Mouse (Mus musculus): ENCODE results near the gene Eif2b1. TPM values are rescaled to one million over a fixed set of nuclear protein-coding genes. Genes with fewer than 3 reads are reported as not detected.
A peak's percentile ranks its signal among the peaks of the same experiment; 100 is the strongest.

The Eif2b1 gene
- polyA plus RNA-seq, 1 experiment from 2014 or later: 70.3 TPM

GRCm38 (mm10) chr5:124541602-124541973 lies 37.3 kb downstream of the Eif2b1 start:
- peaks cover 32% of the 10 kb centered on the region for H3K36me3 ChIP-seq
- WGBS: 13% methylated on average over 8 of the region's 8 CpGs
- peak overlapping the region; percentile 97 for H3K4me3 ChIP-seq
- H3K4me2 ChIP-seq (replicated peaks): peak overlapping the region; percentile 87
- H3K4me1 ChIP-seq: peaks cover 22% of the 10 kb centered on the region
- H3K27ac ChIP-seq (replicated peaks): peak overlapping the region; percentile 68
- H3K27me3 ChIP-seq: no peaks in the 10 kb centered on the region
- H3K9ac ChIP-seq (replicated peaks): peak overlapping the region; percentile 62
- H3K9me3 ChIP-seq: no peaks in the 10 kb centered on the region
- no peak for ATAC-seq (replicated peaks)

DNA sequence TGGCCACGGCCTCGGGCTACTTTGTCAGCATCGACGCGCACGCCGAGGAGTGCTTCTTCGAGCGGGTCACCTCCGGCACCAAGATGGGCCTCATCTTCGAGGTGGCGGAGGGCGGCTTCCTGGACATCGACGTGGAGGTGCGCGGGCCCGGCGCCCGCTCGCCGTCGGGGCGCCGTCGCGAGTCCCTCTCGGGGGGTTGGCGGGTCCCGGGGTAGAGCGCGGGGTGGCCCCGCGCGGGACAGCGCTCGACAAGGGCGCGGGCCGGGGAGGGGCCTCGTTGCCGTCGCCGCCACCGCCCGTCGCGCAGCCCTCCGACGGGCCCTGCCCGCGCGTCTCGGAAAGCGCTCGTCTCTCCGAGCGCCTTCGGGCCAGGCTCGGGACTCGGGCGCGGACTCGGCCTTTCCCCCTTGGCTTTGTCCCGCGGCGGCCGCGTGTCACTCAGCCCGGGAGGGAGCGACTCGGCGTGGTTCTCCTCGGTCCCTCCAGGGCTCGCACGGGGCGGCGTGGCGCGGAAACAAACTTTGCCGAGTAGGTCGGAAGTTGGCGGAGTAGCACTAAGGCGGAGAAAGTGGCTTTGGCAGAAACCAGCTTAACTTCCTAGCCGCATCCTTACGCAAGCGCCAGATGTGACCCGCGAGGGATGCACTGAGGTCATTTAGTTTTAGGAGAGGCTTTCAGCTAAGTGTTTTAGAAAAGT lies 37.9 kb downstream of the Eif2b1 start:
- peak; percentile 80 for ATAC-seq (replicated peaks)
- no peaks in the 10 kb centered on the region for H3K9me3 ChIP-seq
- peak overlapping the region; percentile 97 for H3K4me3 ChIP-seq
- under 1% methylated on average over 82 of the region's 89 CpGs for WGBS
- H3K4me1 ChIP-seq: peaks cover 22% of the 10 kb centered on the region
- H3K36me3 ChIP-seq: peaks cover 26% of the 10 kb centered on the region
- peak overlapping the region; percentile 87 for H3K4me2 ChIP-seq (replicated peaks)
- H3K9ac ChIP-seq (replicated peaks): peak overlapping the region; percentile 62
- H3K27ac ChIP-seq (replicated peaks): peak overlapping the region; percentile 68
- H3K27me3 ChIP-seq: no peaks in the 10 kb centered on the region

- peak; percentile 97 for ATAC-seq (replicated peaks)
- peaks cover 22% of the 10 kb centered on the region for H3K4me1 ChIP-seq
- H3K27ac ChIP-seq (replicated peaks): peak within 1 kb of the TSS; percentile 68
- peak within 1 kb of the TSS; percentile 87 for H3K4me2 ChIP-seq (replicated peaks)
- WGBS: under 1% methylated on average over 35 of the region's 35 CpGs
- no peaks in the 10 kb centered on the region for H3K9me3 ChIP-seq
- H3K4me3 ChIP-seq: peak within 1 kb of the TSS; percentile 97
- peak within 1 kb of the TSS; percentile 62 for H3K9ac ChIP-seq (replicated peaks)
- H3K27me3 ChIP-seq: no peaks in the 10 kb centered on the region
- peaks cover 20% of the 10 kb centered on the region for H3K36me3 ChIP-seq
These were observed 38.5 kb downstream of the Eif2b1 start, which contains the start of gene Tmed2 for GRCm38 (mm10) chr5:124540383-124540786. Gene Tmed2, plus strand, starts transcription at chr5:124540695.

DNA sequence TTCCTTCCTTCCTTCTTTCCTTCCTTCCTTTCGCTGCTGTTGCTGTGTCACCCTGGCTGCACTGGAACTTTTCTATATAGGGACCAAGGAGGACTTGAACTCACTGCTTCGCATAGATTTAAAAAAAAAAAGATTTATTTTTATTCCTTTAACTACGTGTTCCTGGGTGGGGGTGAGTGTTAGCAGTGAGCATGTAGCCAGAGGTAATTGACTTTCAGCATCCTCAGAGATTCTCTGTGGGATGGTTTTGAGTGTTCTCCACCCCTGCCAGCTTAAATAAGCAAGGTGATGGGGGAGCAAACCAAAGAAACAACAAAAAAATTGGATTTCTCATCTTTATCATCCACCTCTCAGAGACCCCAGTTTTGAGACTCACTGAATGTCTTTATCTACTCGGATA lies 39.0 kb downstream of the Eif2b1 start:
- peak overlapping the region; percentile 33 for H3K4me2 ChIP-seq (replicated peaks)
- peaks cover 15% of the 10 kb centered on the region for H3K36me3 ChIP-seq
- H3K27ac ChIP-seq (replicated peaks): peak overlapping the region; percentile 68
- H3K4me1 ChIP-seq: peaks cover 22% of the 10 kb centered on the region
- 74% methylated on average over 4 of the region's 4 CpGs for WGBS
- no peak for ATAC-seq (replicated peaks)
- H3K4me3 ChIP-seq: peak overlapping the region; percentile 97
- no peaks in the 10 kb centered on the region for H3K27me3 ChIP-seq
- no peaks in the 10 kb centered on the region for H3K9me3 ChIP-seq
- H3K9ac ChIP-seq (replicated peaks): peak overlapping the region; percentile 22; the same call in 1 of the 2 replicates

- no peak for ATAC-seq (replicated peaks)
- Histone ChIP-seq H3K4me3 (no peak overlapping the region), H3K4me1 (peaks cover 22% of the 10 kb centered on the region), H3K36me3 (peaks cover 7% of the 10 kb centered on the region), H3K27ac (replicated peaks) (no peak overlapping the region), H3K4me2 (replicated peaks) (no peak overlapping the region), H3K9ac (replicated peaks) (no peak overlapping the region), H3K27me3 (no peaks in the 10 kb centered on the region), H3K9me3 (no peaks in the 10 kb centered on the region)
- 77% methylated on average over 16 of the region's 16 CpGs for WGBS
These were observed 39.8 kb downstream of the Eif2b1 start for GRCm38 (mm10) chr5:124538813-124539792.

GRCm38 (mm10) chr5:124536776-124537175 lies 42.2 kb downstream of the Eif2b1 start:
- H3K9ac ChIP-seq (replicated peaks): no peak overlapping the region
- no peaks in the 10 kb centered on the region for H3K9me3 ChIP-seq
- peaks cover 12% of the 10 kb centered on the region for H3K4me1 ChIP-seq
- H3K4me2 ChIP-seq (replicated peaks): 0 out of 2 replicates have a peak overlapping the region, but pooled peaks have one; percentile 12
- no peak for ATAC-seq (replicated peaks)
- H3K36me3 ChIP-seq: no peaks in the 10 kb centered on the region
- no peak overlapping the region for H3K27ac ChIP-seq (replicated peaks)
- H3K4me3 ChIP-seq: no peak overlapping the region
- no peaks in the 10 kb centered on the region for H3K27me3 ChIP-seq
- 2% methylated on average over 16 of the region's 17 CpGs for WGBS

GRCm38 (mm10) chr5:124535016-124535415 lies 43.9 kb downstream of the Eif2b1 start:
- Histone ChIP-seq H3K4me3 (no peak overlapping the region), H3K4me1 (peaks cover 16% of the 10 kb centered on the region), H3K36me3 (no peaks in the 10 kb centered on the region), H3K9ac (replicated peaks) (no peak overlapping the region), H3K27ac (replicated peaks) (no peak overlapping the region), H3K27me3 (no peaks in the 10 kb centered on the region), H3K4me2 (replicated peaks) (no peak overlapping the region), H3K9me3 (no peaks in the 10 kb centered on the region)
- 69% methylated on average over 5 of the region's 5 CpGs for WGBS
- no peak for ATAC-seq (replicated peaks)

DNA sequence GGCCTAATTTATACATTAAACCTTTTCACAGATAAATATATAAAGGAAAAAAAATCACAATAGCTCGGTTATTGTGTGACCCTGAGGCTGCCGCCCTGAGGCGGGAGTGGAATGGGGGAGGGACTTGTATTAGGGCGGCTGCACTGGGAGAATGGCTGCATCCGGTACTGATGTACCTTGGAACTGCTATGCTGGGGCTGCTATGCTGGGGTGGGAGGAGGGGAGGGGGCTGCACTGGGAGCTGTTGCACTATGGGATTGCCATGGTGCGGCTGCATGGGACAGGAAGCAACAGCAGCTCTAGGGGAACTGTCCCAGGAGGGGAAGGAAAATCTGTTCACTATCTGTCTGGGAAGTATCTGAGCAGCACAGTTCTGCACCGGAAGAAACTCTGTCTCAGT lies 46.5 kb downstream of the Eif2b1 start:
- no peak overlapping the region for H3K4me3 ChIP-seq
- no peaks in the 10 kb centered on the region for H3K9me3 ChIP-seq
- ATAC-seq (replicated peaks): no peak
- 31% methylated on average over 7 of the region's 7 CpGs for WGBS
- no peaks in the 10 kb centered on the region for H3K36me3 ChIP-seq
- no peak overlapping the region for H3K4me2 ChIP-seq (replicated peaks)
- H3K4me1 ChIP-seq: peaks cover 36% of the 10 kb centered on the region
- H3K27me3 ChIP-seq: no peaks in the 10 kb centered on the region
- H3K9ac ChIP-seq (replicated peaks): no peak overlapping the region
- no peak overlapping the region for H3K27ac ChIP-seq (replicated peaks)

DNA sequence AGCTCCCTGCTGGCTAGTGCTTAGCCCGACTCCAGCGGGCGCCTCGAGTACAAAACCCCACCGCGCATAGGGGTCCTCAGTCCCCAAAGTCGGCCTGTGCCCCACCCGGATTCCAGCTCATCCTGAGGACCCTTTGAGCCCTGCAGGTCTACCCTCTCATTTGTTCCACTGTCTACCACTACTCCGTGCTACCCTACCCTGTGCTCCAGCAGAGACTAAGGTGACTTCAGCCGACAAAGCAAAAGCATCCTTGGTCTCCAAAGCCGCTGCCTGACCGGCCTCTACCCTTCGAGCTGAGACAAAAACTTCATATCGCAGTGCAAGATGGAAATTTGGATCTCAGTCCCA lies 47.4 kb downstream of the Eif2b1 start:
- Histone ChIP-seq H3K9me3 (no peaks in the 10 kb centered on the region), H3K9ac (replicated peaks) (peak overlapping the region; percentile 58), H3K27ac (replicated peaks) (peak overlapping the region; percentile 74), H3K27me3 (no peaks in the 10 kb centered on the region), H3K4me1 (peaks cover 33% of the 10 kb centered on the region), H3K36me3 (no peaks in the 10 kb centered on the region), H3K4me3 (peak overlapping the region; percentile 56), H3K4me2 (replicated peaks) (peak overlapping the region; percentile 78)
- 8% methylated on average over 14 of the region's 14 CpGs for WGBS
- ATAC-seq (replicated peaks): peak; percentile 62

GRCm38 (mm10) chr5:124530655-124531582 lies 48.0 kb downstream of the Eif2b1 start, which contains the start of gene Rilpl1:
Gene Rilpl1, minus strand, starts transcription at chr5:124531391.
- Histone ChIP-seq H3K4me3 (peak within 1 kb of the TSS; percentile 56), H3K36me3 (no peaks in the 10 kb centered on the region), H3K27ac (replicated peaks) (peak within 1 kb of the TSS; percentile 74), H3K4me1 (peaks cover 33% of the 10 kb centered on the region), H3K9ac (replicated peaks) (peak within 1 kb of the TSS; percentile 58), H3K4me2 (replicated peaks) (peak within 1 kb of the TSS; percentile 78), H3K27me3 (no peaks in the 10 kb centered on the region), H3K9me3 (no peaks in the 10 kb centered on the region)
- ATAC-seq (replicated peaks): peak; percentile 95
- WGBS: 1% methylated on average over 76 of the region's 96 CpGs

DNA sequence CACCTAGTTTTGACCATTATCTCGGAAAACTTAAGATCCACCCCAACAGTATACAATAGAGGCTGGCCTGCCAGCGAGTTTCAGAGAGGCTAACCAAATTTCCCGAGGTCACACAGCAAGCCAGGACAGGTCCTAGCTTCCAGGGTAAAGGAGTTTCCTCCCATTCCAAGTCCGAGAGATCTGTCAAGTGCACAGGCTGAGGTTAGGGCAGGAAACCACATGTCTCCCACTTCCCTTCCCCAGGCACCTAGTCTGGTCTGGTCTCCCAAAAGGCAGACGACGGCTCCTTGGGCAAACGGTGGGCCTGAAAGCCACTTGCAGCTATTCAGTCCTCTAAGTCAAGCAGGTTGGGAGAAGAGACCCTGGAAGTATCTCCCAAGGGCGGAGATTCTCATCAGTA lies 49.2 kb downstream of the Eif2b1 start:
- Histone ChIP-seq H3K27ac (replicated peaks) (no peak overlapping the region), H3K4me1 (peaks cover 33% of the 10 kb centered on the region), H3K27me3 (no peaks in the 10 kb centered on the region), H3K9ac (replicated peaks) (peak overlapping the region; percentile 58; the same call in 1 of the 2 replicates), H3K36me3 (no peaks in the 10 kb centered on the region), H3K9me3 (no peaks in the 10 kb centered on the region), H3K4me2 (replicated peaks) (peak overlapping the region; percentile 78), H3K4me3 (peak overlapping the region; percentile 56)
- WGBS: 66% methylated on average over 8 of the region's 8 CpGs
- no peak for ATAC-seq (replicated peaks)

Measured in forebrain, embryonic 15.5 days (tissue).